Mouse (Mus musculus) neural tube, embryonic 14.5 days (tissue): ENCODE measurements around the gene Hectd1. TPM values are rescaled to one million over a fixed set of nuclear protein-coding genes. Genes with fewer than 3 reads are reported as not detected.
A peak's percentile ranks its signal among the peaks of the same experiment; 100 is the strongest.

Experiments used
- ATAC-seq: fragments of 200-750 bp; cut with Nextera tagmentation; 2 replicates; pipeline ENCODE4 v1.8.0; 2017; ENCODE audit warnings: low read depth, mild to moderate bottlenecking, moderate TSS enrichment, moderate library complexity
- H3K27ac ChIP-seq: fragments of 300-500 bp; sonication (generic); 2 replicates; pipeline ENCODE4 v1.5.1; 2014; ENCODE audit warnings: low read depth, mild to moderate bottlenecking, control low read depth, low read length, moderate library complexity, mixed read lengths
- H3K27me3 ChIP-seq: fragments of 300-500 bp; sonication (generic); 2 replicates; pipeline ENCODE4 v1.6.1; 2014; ENCODE audit warnings: low read length; ENCODE audit not compliant: control insufficient read depth, insufficient read depth
- H3K36me3 ChIP-seq: fragments of 300-500 bp; sonication (generic); 2 replicates; pipeline ENCODE4 v1.6.1; 2014; ENCODE audit warnings: low read length, mixed read lengths; ENCODE audit not compliant: control insufficient read depth, insufficient read depth
- H3K4me1 ChIP-seq: fragments of 300-500 bp; sonication (generic); 2 replicates; pipeline ENCODE4 v1.6.1; 2014; ENCODE audit warnings: low read length; ENCODE audit not compliant: control insufficient read depth, insufficient read depth
- H3K4me2 ChIP-seq: fragments of 300-500 bp; sonication (generic); 2 replicates; pipeline ENCODE4 v1.6.1; 2014; ENCODE audit warnings: mild to moderate bottlenecking, low read depth, low read length, control low read depth
- H3K4me3 ChIP-seq: fragments of 300-500 bp; sonication (generic); 2 replicates; pipeline ENCODE4 v1.5.1; 2014; ENCODE audit warnings: low read depth, low read length, control low read depth, mixed read lengths
- H3K9ac ChIP-seq: fragments of 300-500 bp; sonication (generic); replicated peaks from 2 replicates; pipeline ENCODE4 v1.6.1; 2014; ENCODE audit warnings: low read depth, mild to moderate bottlenecking, control low read depth, low read length, mixed read lengths
- H3K9me3 ChIP-seq: fragments of 300-500 bp; sonication (generic); 2 replicates; pipeline ENCODE4 v1.6.1; 2016; ENCODE audit warnings: low read length; ENCODE audit not compliant: control insufficient read depth
- WGBS: fragments of 180-500 bp; shearing (Covaris S2); extraction: QIAGEN DNeasy Blood & Tissue Kit; methylation state at CpG from one replicate; pipeline ENCODE4 v1.1.7; 2014; 5-methylcytosine and 5-hydroxymethylcytosine counted together
- polyA plus RNA-seq: library from polyadenylated mRNA; unstranded; fragments of >200 nt; fragmentation: Nextera tagmentation; extraction: Ambion mirVana; gene quantifications from 2 replicates; pipeline ENCODE4 v1.2.1, GENCODE M21; 2014

Hectd1 gene
- polyA plus RNA-seq, result 48.9 and 50.5 TPM in 2 replicates

DNA sequence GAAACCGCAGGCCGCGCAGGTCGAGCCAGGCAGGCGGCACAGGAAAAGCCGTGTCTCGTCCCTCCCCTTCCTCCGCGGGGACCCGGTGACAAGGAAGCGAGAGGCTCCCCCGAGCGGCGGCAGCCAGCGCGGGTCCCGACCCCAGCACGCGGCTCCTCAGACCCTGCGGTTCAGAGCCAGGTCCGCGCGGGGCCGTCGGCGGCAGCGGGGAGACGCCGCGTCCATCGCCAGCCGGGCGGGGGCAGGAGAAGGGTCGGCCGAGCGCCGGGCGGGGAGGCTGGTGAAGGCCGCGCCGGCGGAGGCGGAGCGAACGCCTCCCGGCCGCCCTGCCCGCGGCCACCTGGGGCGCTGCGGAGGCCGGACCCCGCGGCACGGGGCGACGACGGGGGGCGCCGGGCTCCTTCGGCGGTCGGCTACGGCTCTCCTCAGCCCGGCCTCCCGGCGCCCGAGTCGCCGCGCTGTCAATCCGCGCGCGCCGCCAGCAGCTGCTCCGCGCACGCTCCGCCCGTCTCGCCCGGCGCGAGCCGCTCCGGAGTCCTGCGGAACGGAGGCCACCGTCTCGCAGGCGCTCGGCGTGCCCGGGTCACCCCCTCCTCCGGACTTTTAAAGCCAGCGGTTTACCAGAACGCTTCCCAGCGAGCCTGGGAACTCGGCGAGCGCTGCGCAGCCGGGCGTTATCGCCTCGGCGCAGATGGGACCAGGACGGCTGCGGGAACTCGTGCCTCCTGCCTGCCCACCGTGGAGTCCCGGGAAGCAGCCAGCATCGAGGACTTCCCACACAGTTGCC, at the start of gene Hectd1:
Gene Hectd1 (minus strand): TSS at position 247 of the 787 bp plus-strand sequence.
- H3K36me3 ChIP-seq, result no peaks in the 10 kb centered on the region
- peak; percentile 93 for ATAC-seq
- H3K27ac ChIP-seq, result peak within 1 kb of the TSS; percentile 97
- no peaks in the 10 kb centered on the region for H3K9me3 ChIP-seq
- under 1% methylated on average over 97 of the region's 114 CpGs for WGBS
- H3K4me3 ChIP-seq, result peak within 1 kb of the TSS; percentile 95
- peaks cover 14% of the 10 kb centered on the region for H3K4me1 ChIP-seq
- peak within 1 kb of the TSS; percentile 73 for H3K4me2 ChIP-seq
- peak within 1 kb of the TSS; percentile 99 for H3K9ac ChIP-seq
- no peaks in the 10 kb centered on the region; the same call in 1 of the 2 replicates for H3K27me3 ChIP-seq

DNA sequence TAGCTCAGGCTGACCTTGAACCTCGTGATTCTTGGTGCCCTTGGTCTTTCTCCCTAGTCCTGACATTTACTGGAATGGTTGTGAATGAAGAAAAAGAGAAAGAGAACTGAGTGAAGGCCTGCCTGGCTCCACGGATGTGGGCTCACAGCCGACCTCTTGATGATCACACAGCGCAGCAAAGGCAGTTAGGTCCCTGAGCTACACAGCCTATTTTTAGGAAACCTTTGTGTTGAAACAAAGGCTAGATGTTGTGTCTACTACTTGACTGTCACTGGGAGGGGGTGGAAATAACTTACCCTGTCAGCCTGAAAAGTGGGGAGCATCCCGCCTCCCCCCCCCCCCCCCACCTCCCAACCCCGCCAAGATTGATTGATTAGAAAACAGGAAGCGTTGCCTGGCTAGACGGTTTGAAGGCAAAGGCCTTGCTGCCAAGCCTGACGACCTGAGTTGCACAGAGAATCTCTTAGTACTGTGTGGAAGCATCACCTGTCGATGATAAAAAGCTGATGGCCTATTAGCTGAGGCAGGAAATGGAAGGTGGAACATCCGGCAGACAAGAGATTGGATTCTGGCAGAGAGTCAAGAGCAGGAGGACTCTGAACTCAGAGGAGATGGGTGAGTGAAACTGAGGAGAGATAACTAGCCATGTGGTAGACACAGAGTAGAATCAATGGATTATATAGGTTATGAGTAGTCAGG, 42.3 kb upstream of the Hectd1 start:
- Histone ChIP-seq H3K9me3 (no peaks in the 10 kb centered on the region), H3K4me1 (no peaks in the 10 kb centered on the region), H3K4me3 (no peak overlapping the region), H3K9ac (no peak overlapping the region), H3K27ac (no peak overlapping the region), H3K4me2 (no peak overlapping the region), H3K36me3 (no peaks in the 10 kb centered on the region), H3K27me3 (no peaks in the 10 kb centered on the region)
- no peak for ATAC-seq
- 37% methylated on average over 11 of the region's 11 CpGs for WGBS

DNA sequence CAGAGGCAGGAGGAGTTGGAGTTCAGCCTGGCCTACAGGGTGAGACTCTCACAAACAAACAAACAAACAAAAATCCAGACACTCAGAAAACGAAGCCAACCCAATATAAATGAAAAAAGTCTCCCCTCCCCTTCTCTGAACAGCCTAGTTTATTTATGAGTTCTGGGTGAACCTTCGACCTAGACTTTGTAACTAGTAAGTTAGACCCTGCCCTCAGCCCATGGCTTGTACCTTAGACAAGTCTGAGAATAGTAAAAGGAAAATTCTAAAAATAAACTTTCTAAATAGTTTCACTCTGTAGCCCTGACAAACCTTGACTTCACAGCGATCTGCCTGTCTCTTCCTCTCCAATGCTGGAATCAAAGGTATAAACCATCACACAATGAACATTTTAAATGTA, 40.2 kb upstream of the Hectd1 start:
- Histone ChIP-seq H3K4me1 (peaks cover 6% of the 10 kb centered on the region; the same call in 1 of the 2 replicates), H3K4me2 (no peak overlapping the region), H3K27ac (no peak overlapping the region), H3K36me3 (no peaks in the 10 kb centered on the region), H3K9ac (no peak overlapping the region), H3K9me3 (no peaks in the 10 kb centered on the region), H3K4me3 (no peak overlapping the region), H3K27me3 (no peaks in the 10 kb centered on the region)
- ATAC-seq, result no peak
- WGBS, result 84% methylated on average over 3 of the region's 3 CpGs

DNA sequence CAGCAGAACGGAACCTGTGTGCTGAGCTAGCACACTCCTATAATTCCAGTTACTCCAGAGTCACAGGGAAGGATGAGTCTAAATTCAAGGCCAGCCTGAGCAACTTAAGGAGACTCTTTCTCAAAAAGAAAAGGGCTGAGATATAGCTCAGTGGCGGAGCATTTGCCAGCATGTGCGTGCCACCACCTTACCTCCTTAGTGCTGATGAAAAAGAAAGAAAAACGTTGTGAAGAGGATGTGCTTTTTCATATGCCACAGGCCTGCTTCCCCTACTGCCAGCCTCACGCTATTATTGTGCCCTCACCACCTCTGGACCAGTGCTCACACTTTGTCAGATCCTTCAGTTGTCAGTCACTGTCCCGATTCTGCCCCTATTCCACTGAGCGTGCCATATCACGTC, 37.7 kb upstream of the Hectd1 start:
- WGBS, result 81% methylated on average over 8 of the region's 8 CpGs
- no peaks in the 10 kb centered on the region for H3K36me3 ChIP-seq
- H3K4me3 ChIP-seq, result no peak overlapping the region
- H3K4me2 ChIP-seq, result no peak overlapping the region
- no peaks in the 10 kb centered on the region for H3K27me3 ChIP-seq
- H3K4me1 ChIP-seq, result peaks cover 6% of the 10 kb centered on the region; the same call in 1 of the 2 replicates
- no peak for ATAC-seq
- no peak overlapping the region for H3K9ac ChIP-seq
- no peak overlapping the region for H3K27ac ChIP-seq
- H3K9me3 ChIP-seq, result no peaks in the 10 kb centered on the region

DNA sequence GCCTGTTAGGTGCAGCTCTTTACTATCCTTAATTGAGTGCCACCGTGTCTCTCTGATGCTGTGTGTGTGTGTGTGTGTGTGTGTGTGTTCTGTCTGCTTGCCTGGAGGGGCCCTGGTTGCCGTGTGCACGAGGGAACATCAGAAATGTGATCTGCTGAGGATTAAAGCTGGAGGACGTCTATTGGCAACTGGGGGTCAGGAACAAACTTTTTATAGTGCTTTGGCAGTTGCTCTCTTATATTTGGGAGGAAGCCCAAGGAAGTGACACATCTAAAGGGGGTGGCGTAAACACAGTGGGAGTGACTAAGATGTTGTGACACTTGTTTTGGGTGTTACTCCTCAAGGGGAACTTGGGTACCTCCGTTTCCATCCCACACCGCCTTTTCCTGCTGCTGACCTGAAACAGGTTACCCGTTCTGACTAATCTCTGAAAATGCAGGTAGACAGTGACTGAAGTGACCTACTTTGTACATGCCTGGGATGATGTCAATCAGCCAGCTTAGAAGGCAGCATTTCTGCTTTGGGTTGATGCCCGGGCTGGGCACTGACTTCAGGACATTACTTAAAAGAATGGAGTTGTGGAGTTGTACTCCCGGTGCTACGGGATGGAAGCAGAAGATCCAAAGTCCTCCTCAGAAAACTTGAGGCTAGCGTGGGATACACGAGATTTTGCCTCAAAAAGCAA, 37.0 kb upstream of the Hectd1 start:
- Histone ChIP-seq H3K4me1 (peaks cover 6% of the 10 kb centered on the region; the same call in 1 of the 2 replicates), H3K36me3 (no peaks in the 10 kb centered on the region), H3K9ac (no peak overlapping the region; the same call in 1 of the 2 replicates), H3K4me3 (no peak overlapping the region), H3K27me3 (no peaks in the 10 kb centered on the region), H3K9me3 (no peaks in the 10 kb centered on the region), H3K4me2 (no peak overlapping the region), H3K27ac (no peak overlapping the region)
- 68% methylated on average over 13 of the region's 13 CpGs for WGBS
- ATAC-seq, result 0 out of 2 replicates have a peak, but pooled peaks have one; percentile 5

DNA sequence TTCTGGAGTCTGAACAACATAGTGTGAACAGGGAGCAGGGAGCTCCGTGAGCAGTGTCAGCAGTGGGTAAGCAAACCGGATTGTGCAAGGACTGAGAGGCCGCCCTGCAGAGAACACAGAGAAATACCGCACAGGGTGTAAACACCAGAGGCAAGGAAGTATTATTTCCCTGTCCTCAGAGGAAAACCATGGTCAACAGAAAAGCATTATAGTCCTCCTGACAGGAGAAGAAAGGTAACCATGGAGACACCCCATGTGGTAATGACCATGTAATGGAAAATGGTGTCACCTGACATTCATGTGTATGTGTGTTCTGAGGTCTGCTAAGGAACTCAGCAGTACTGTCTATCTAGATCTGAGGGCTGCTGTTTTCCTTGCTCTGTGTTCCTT, 36.4 kb upstream of the Hectd1 start:
- Histone ChIP-seq H3K4me3 (no peak overlapping the region), H3K9me3 (no peaks in the 10 kb centered on the region), H3K4me1 (peaks cover 6% of the 10 kb centered on the region; the same call in 1 of the 2 replicates), H3K27ac (no peak overlapping the region; the same call in 1 of the 2 replicates), H3K36me3 (no peaks in the 10 kb centered on the region), H3K27me3 (no peaks in the 10 kb centered on the region), H3K4me2 (no peak overlapping the region), H3K9ac (no peak overlapping the region; the same call in 1 of the 2 replicates)
- ATAC-seq, result peak; percentile 86
- 12% methylated on average over 4 of the region's 4 CpGs for WGBS

DNA sequence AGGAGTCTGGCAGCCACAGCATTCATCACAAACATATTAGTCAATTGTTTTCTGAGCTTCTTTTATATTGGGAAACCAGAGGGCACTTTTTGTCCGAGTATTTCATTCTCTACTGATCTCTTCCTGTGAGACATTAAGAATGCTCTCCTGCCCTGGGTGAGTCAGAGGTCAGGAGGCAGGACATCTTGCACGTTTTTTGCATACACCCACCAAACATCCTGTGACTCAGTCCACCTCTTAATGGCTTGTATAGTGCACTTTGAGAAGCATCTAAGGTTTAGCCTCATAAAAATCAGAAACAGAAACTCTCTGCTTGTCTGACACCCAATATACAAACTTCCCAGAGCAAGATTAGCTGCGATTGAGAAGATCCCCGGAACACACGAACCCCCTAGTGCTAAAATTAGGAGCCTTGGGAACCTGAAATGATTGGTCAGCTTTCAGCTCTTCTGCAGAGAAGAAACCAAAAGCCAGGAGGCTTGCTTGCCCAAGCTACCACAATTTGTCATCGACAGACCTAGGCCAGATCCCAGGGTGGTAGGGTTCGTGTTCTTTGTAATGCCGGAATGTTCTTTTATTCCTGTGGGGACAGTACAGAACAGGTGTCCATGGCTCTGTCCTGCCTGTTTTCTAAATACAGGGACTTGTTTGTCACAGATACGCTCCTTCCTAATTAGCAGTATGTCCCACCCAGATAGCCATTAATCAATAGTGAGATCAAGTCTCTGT, 35.9 kb upstream of the Hectd1 start:
- peaks cover 6% of the 10 kb centered on the region; the same call in 1 of the 2 replicates for H3K4me1 ChIP-seq
- no peaks in the 10 kb centered on the region for H3K27me3 ChIP-seq
- H3K36me3 ChIP-seq, result no peaks in the 10 kb centered on the region
- no peaks in the 10 kb centered on the region for H3K9me3 ChIP-seq
- no peak overlapping the region; the same call in 1 of the 2 replicates for H3K27ac ChIP-seq
- peak; percentile 10; the same call in 1 of the 2 replicates for ATAC-seq
- no peak overlapping the region for H3K4me3 ChIP-seq
- no peak overlapping the region for H3K4me2 ChIP-seq
- H3K9ac ChIP-seq, result no peak overlapping the region
- 47% methylated on average over 9 of the region's 9 CpGs for WGBS

DNA sequence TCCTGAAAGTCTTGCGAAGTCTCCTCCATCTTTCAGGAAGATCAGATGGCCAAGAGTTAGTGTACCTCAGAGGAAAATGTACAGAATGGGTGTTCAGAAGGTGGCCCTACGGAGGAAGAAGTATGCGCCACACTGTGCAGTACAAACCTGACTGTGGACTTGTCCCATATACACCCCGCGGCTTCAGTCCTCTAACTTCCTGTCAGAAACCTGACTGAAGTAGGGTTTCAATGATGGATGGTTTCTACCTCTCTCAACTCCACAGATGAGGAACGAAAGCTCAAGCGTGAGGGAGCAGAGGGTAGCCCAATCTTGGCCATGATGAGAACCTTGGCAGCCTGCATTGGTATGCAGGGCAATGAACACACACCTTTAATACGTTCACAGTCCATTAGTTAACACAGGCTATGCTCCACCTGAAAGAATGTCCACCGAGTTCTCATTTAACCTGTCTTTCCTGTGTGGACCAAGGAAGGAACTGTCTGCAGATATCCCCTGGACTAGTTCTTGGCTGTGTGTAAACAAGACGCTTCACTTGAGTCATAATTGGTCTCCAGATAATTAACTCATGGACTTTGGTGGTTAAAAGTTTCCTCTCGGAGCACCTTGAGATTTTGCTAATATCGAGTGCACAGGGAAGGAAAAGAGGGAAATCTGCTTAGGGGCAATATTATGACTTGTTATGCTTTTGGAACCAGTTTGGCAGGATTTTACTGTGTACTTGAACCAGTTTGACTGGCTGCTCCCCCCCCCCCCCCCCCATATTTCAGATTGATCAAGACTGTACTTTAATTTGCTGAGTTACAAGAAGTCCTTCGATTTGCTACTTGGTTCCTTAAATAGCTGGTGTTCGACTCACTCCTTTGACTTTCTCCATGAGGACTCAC, 34.0 kb upstream of the Hectd1 start:
- 97% methylated on average over 14 of the region's 14 CpGs for WGBS
- no peak for ATAC-seq
- H3K4me2 ChIP-seq, result no peak overlapping the region
- no peak overlapping the region for H3K27ac ChIP-seq
- H3K4me3 ChIP-seq, result no peak overlapping the region
- no peaks in the 10 kb centered on the region for H3K36me3 ChIP-seq
- H3K9me3 ChIP-seq, result no peaks in the 10 kb centered on the region
- no peaks in the 10 kb centered on the region for H3K27me3 ChIP-seq
- H3K9ac ChIP-seq, result no peak overlapping the region
- peaks cover 6% of the 10 kb centered on the region; the same call in 1 of the 2 replicates for H3K4me1 ChIP-seq
